Mouse (Mus musculus): ENCODE data around the gene Zfp82. TPM values are rescaled to one million over a fixed set of nuclear protein-coding genes. Genes with fewer than 3 reads are reported as not detected.

Zfp82 gene
- polyA plus RNA-seq, 1 experiment, result 0.25 TPM

- H3K4me1 ChIP-seq (ENCODE audit: control insufficient read depth, insufficient read depth, insufficient read length, low read length), result peaks cover 6% of the 10 kb centered on the region; the same call in 1 of the 2 replicates
Observed at GRCm38 (mm10) chr7:30095551-30096125, 22.9 kb upstream of the Zfp82 start.

GRCm38 (mm10) chr7:30094646-30095429, 22.1 kb upstream of the Zfp82 start, which contains the start of gene Zfp260:
Zfp260 (plus strand) TSS chr7:30094777.
- Histone ChIP-seq H3K4me3 (ENCODE audit: low read depth, low read length) (peak within 1 kb of the TSS; percentile 82), H3K27ac (ENCODE audit: insufficient read depth, low read depth, low read length) (peak within 1 kb of the TSS; percentile 94), H3K36me3 (ENCODE audit: control insufficient read depth, insufficient read depth, low read length) (peaks cover 3% of the 10 kb centered on the region; the same call in 1 of the 2 replicates), H3K4me1 (ENCODE audit: control insufficient read depth, insufficient read depth, insufficient read length, low read length) (peaks cover 6% of the 10 kb centered on the region; the same call in 1 of the 2 replicates), H3K27me3 (ENCODE audit: control insufficient read depth, insufficient read depth, low read length) (no peaks in the 10 kb centered on the region)
- WGBS, result under 1% methylated on average over 26 of the region's 26 CpGs
- no peak for TF ChIP-seq CTCF (IDR thresholded peaks at IDR 0.05; ENCODE audit: extremely low read depth, insufficient read length, insufficient replicate concordance, low read depth, low read length)
- TF ChIP-seq POLR2A (IDR thresholded peaks at IDR 0.05; ENCODE audit: low read depth, low read length), result peak; percentile 76; the same call in 1 of the 2 replicates

More at GRCm38 (mm10) chr7:30095551-30096125, 22.9 kb upstream of the Zfp82 start:
- TF ChIP-seq POLR2A (IDR thresholded peaks at IDR 0.05; ENCODE audit: low read depth, low read length), result no peak
- TF ChIP-seq CTCF (IDR thresholded peaks at IDR 0.05; ENCODE audit: extremely low read depth, insufficient read length, insufficient replicate concordance, low read depth, low read length), result no peak
- no peaks in the 10 kb centered on the region for H3K27me3 ChIP-seq (ENCODE audit: control insufficient read depth, insufficient read depth, low read length)
- H3K27ac ChIP-seq (ENCODE audit: insufficient read depth, low read depth, low read length), result no peak overlapping the region
- no peak overlapping the region for H3K4me3 ChIP-seq (ENCODE audit: low read depth, low read length)
- 2% methylated on average over 5 of the region's 5 CpGs for WGBS
- peaks cover 5% of the 10 kb centered on the region; the same call in 1 of the 2 replicates for H3K36me3 ChIP-seq (ENCODE audit: control insufficient read depth, insufficient read depth, low read length)

- 73% methylated on average over 6 of the region's 6 CpGs for WGBS
- H3K4me3 ChIP-seq (ENCODE audit: low read depth, low read length), result no peak overlapping the region
- H3K36me3 ChIP-seq (ENCODE audit: control insufficient read depth, insufficient read depth, low read length), result no peaks in the 10 kb centered on the region
Observed at GRCm38 (mm10) chr7:30093918-30094415, 21.3 kb upstream of the Zfp82 start.

GRCm38 (mm10) chr7:30092666-30093065, 20.0 kb upstream of the Zfp82 start:
- TF ChIP-seq CTCF (IDR thresholded peaks at IDR 0.05; ENCODE audit: extremely low read depth, insufficient read length, insufficient replicate concordance, low read depth, low read length) (no peak), POLR2A (IDR thresholded peaks at IDR 0.05; ENCODE audit: low read depth, low read length) (no peak)
- 84% methylated on average over 9 of the region's 9 CpGs for WGBS
- peaks cover 9% of the 10 kb centered on the region; the same call in 1 of the 2 replicates for H3K4me1 ChIP-seq (ENCODE audit: control insufficient read depth, insufficient read depth, insufficient read length, low read length)
- H3K27ac ChIP-seq (ENCODE audit: insufficient read depth, low read depth, low read length), result no peak overlapping the region
- no peak overlapping the region for H3K4me3 ChIP-seq (ENCODE audit: low read depth, low read length)
- H3K27me3 ChIP-seq (ENCODE audit: control insufficient read depth, insufficient read depth, low read length), result no peaks in the 10 kb centered on the region
- no peaks in the 10 kb centered on the region for H3K36me3 ChIP-seq (ENCODE audit: control insufficient read depth, insufficient read depth, low read length)

More at GRCm38 (mm10) chr7:30093918-30094415, 21.3 kb upstream of the Zfp82 start:
- TF ChIP-seq POLR2A (IDR thresholded peaks at IDR 0.05; ENCODE audit: low read depth, low read length), result no peak
- no peak for TF ChIP-seq CTCF (IDR thresholded peaks at IDR 0.05; ENCODE audit: extremely low read depth, insufficient read length, insufficient replicate concordance, low read depth, low read length)
- Histone ChIP-seq H3K27ac (ENCODE audit: insufficient read depth, low read depth, low read length) (peak overlapping the region; percentile 23; the same call in 1 of the 2 replicates), H3K4me1 (ENCODE audit: control insufficient read depth, insufficient read depth, insufficient read length, low read length) (peaks cover 9% of the 10 kb centered on the region; the same call in 1 of the 2 replicates), H3K27me3 (ENCODE audit: control insufficient read depth, insufficient read depth, low read length) (no peaks in the 10 kb centered on the region)

GRCm38 (mm10) chr7:30090970-30091585, 18.4 kb upstream of the Zfp82 start:
- H3K36me3 ChIP-seq (ENCODE audit: control insufficient read depth, insufficient read depth, low read length), result no peaks in the 10 kb centered on the region
- WGBS, result 3% methylated on average over 9 of the region's 9 CpGs
- H3K4me3 ChIP-seq (ENCODE audit: low read depth, low read length), result peak overlapping the region; percentile 52
- H3K4me1 ChIP-seq (ENCODE audit: control insufficient read depth, insufficient read depth, insufficient read length, low read length), result peaks cover 9% of the 10 kb centered on the region; the same call in 1 of the 2 replicates
- no peak overlapping the region; the same call in 1 of the 2 replicates for H3K27ac ChIP-seq (ENCODE audit: insufficient read depth, low read depth, low read length)
- no peaks in the 10 kb centered on the region for H3K27me3 ChIP-seq (ENCODE audit: control insufficient read depth, insufficient read depth, low read length)
- TF ChIP-seq CTCF (IDR thresholded peaks at IDR 0.05; ENCODE audit: extremely low read depth, insufficient read length, insufficient replicate concordance, low read depth, low read length), result peak; percentile 22; the same call in 1 of the 2 replicates
- TF ChIP-seq POLR2A (IDR thresholded peaks at IDR 0.05; ENCODE audit: low read depth, low read length), result no peak

- under 1% methylated on average over 40 of the region's 40 CpGs for WGBS
- peak within 1 kb of the TSS; percentile 42 for H3K27ac ChIP-seq (ENCODE audit: insufficient read depth, low read depth, low read length)
- H3K4me1 ChIP-seq (ENCODE audit: control insufficient read depth, insufficient read depth, insufficient read length, low read length), result peaks cover 6% of the 10 kb centered on the region
- TF ChIP-seq POLR2A (IDR thresholded peaks at IDR 0.05; ENCODE audit: low read depth, low read length), result peak; percentile 50; the same call in 1 of the 2 replicates
- no peak for TF ChIP-seq CTCF (IDR thresholded peaks at IDR 0.05; ENCODE audit: extremely low read depth, insufficient read length, insufficient replicate concordance, low read depth, low read length)
- H3K36me3 ChIP-seq (ENCODE audit: control insufficient read depth, insufficient read depth, low read length), result no peaks in the 10 kb centered on the region
- H3K4me3 ChIP-seq (ENCODE audit: low read depth, low read length), result peak within 1 kb of the TSS; percentile 90
- H3K27me3 ChIP-seq (ENCODE audit: control insufficient read depth, insufficient read depth, low read length), result no peaks in the 10 kb centered on the region
Observed at GRCm38 (mm10) chr7:30090092-30090969, 17.6 kb upstream of the Zfp82 start, which contains the start of the genes Gm26920 and Zfp566. Gm26920 (minus strand) TSS chr7:30090410. Zfp566 (minus strand) TSS chr7:30090527.
